Mouse (Mus musculus): ENCODE measurements at regions not wholly inside any gene's neighbourhood (a gene's known extent, or its start where the extent isn't known, plus 50 kb on each side); places are given as distances from the start of the nearest gene placed in this dataset.
A peak's percentile ranks its signal among the peaks of the same experiment; 100 is the strongest.
"Not testable (repeated sequence)": the region's sequence is repeated elsewhere in the genome, so short reads cannot be mapped to it uniquely, and the experiment has no call there.

DNA sequence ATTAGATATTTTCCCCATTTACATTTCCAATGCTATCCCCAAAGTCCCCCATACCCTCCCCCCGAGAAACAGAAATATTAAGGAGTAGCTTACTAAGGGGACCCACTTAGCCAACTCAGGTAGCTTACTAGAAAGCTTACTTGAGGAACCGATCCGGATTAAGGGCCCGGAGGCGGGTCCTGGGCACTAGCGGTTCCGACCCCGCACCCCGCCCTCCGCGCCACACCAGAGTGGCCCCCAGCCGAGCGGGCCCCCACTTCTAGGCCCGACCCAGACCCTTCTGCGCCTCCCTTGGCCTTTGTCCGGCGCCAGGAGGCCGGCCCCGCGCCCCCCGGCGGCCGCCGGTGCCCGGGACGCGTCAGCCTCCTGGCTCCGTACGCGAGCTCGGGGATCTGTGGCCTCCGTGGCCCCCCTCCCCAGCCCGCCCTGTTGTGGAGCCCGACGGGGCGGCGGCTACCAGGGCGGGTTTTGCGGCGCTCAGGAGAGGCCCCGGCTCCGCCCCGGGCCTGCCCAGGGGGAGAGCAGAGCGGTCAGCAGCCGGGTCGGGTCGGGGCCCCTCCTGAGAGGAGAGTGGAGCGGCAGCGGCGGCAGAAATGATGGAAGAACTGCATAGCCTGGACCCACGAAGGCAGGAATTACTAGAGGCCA lies 106.5 kb downstream of the Zfp600 start:
- H3K27ac ChIP-seq (ENCODE audit: low read length); H3K9me3 ChIP-seq (replicated peaks; ENCODE audit: control insufficient read depth, low read length); H3K36me3 ChIP-seq (ENCODE audit: control insufficient read depth, insufficient read depth, low read length); H3K4me1 ChIP-seq (ENCODE audit: control insufficient read depth, insufficient read depth, low read length); H3K27me3 ChIP-seq (ENCODE audit: control insufficient read depth, insufficient read depth, low read length): not testable (repeated sequence)
- Histone ChIP-seq H3K4me2 (ENCODE audit: low read depth, low read length) (peak overlapping the region; percentile 50), H3K4me3 (replicated peaks; ENCODE audit: low read length) (peak overlapping the region; percentile 37), H3K9ac (ENCODE audit: low read length) (peak overlapping the region; percentile 52; the same call in 1 of the 2 replicates)
- WGBS = 7% methylated on average over 30 of the region's 51 CpGs
- ATAC-seq (ENCODE audit: insufficient read depth, low FRiP score) = peak; percentile 85; the same call in 1 of the 2 replicates

GRCm38 (mm10) chr4:146263790-146264189 lies 107.2 kb downstream of the Zfp600 start:
- H3K4me3 ChIP-seq (replicated peaks; ENCODE audit: low read length); ATAC-seq (ENCODE audit: insufficient read depth, low FRiP score); H3K4me2 ChIP-seq (ENCODE audit: low read depth, low read length); H3K9me3 ChIP-seq (replicated peaks; ENCODE audit: control insufficient read depth, low read length); H3K36me3 ChIP-seq (ENCODE audit: control insufficient read depth, insufficient read depth, low read length); H3K27me3 ChIP-seq (ENCODE audit: control insufficient read depth, insufficient read depth, low read length); H3K9ac ChIP-seq (ENCODE audit: low read length); H3K27ac ChIP-seq (ENCODE audit: low read length); H3K4me1 ChIP-seq (ENCODE audit: control insufficient read depth, insufficient read depth, low read length): not testable (repeated sequence)
- WGBS = 49% methylated on average over 2 of the region's 5 CpGs

DNA sequence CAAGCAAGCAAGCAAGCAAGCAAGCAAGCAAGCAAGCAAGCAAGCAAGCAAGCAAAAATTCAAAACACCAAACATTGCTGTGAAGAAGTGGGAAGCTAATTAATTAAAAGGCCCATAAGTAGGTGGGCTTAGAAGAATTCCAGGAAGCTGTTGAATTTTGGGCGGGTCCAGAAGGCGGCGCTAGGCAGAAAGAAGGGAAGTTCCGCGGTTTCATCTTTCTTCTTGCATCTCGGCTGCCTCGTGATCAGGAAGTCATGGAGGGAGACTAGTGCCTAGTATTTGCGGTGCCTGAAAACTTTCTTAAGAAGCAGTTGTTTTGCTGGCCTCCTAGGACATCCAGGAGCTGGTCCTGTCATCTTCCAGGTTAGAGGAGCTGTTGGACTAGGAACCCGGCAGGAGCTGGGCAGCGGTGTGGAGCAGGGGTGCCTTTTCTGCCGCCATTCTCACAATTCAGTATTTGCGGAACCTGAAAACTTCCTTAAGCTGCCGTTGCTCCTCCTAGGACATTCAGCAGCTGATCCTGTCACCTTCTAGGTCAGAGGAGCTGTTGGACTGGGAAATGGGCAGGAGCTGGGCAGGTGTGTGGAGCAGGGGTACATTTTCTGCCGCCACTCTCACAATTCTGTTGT lies 113.6 kb downstream of the Zfp600 start:
- WGBS = no CpG with 5 or more reads among the region's 14 CpGs
- H3K9me3 ChIP-seq (replicated peaks; ENCODE audit: control insufficient read depth, low read length); H3K4me2 ChIP-seq (ENCODE audit: low read depth, low read length); H3K9ac ChIP-seq (ENCODE audit: low read length); H3K27ac ChIP-seq (ENCODE audit: low read length); H3K4me1 ChIP-seq (ENCODE audit: control insufficient read depth, insufficient read depth, low read length); ATAC-seq (ENCODE audit: insufficient read depth, low FRiP score); H3K4me3 ChIP-seq (replicated peaks; ENCODE audit: low read length); H3K27me3 ChIP-seq (ENCODE audit: control insufficient read depth, insufficient read depth, low read length); H3K36me3 ChIP-seq (ENCODE audit: control insufficient read depth, insufficient read depth, low read length): not testable (repeated sequence)
